8 mouse cellular contexts compared by ENCODE assay signal in the genomic region with DNA sequence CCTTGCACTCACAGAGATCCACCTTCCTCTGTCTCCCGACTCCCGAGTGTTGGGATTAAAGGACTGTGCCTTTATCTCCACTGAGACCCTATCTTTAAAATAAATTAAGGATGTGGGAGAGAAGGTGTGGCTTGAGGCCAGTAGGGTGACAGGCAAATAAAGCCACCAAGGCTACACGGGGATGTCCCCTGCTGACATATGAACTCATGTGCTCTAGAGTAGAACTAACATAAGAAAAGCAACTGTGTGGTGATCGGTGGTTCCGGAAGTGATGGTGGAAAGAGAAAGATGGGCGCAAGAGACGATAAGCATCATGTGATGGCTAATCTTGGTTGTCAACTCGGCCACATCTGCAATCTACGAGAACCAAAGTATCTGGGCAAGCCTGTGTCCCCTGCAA. TPM values are rescaled to one million over a fixed set of nuclear protein-coding genes. Genes with fewer than 3 reads are reported as not detected.
DNase-seq lines count a peak whose midpoint lies in the region; ATAC-seq lines count a peak whose summit lies in the region.

No protein-coding gene starts in this region.

- no peak overlapping the region for H3K9ac ChIP-seq in heart, embryonic 12.5 days
- no peak overlapping the region for H3K9ac ChIP-seq in hindbrain, embryonic 12.5 days
- no peak overlapping the region for H3K9ac ChIP-seq in midbrain, embryonic 12.5 days (replicated peaks)

- DNase-seq in heart, postnatal 36 days: no peak
- DNase-seq in frontal cortex, postnatal 10 days (ENCODE audit: low spot score in 2 of 2): no peak
- no peak for DNase-seq in gastrocnemius, postnatal 25 days
- no peak for DNase-seq in thymus, postnatal 0 days (ENCODE audit: low spot score)

- WGBS in heart, embryonic 12.5 days: 59% methylated on average over 9 of the region's 9 CpGs
- WGBS in hindbrain, embryonic 12.5 days: 72% methylated on average over 9 of the region's 9 CpGs
- WGBS in midbrain, embryonic 12.5 days: 82% methylated on average over 9 of the region's 9 CpGs

- H3K27ac ChIP-seq in heart, embryonic 12.5 days (ENCODE audit: poor library complexity, severe bottlenecking): no peak overlapping the region
- no peak overlapping the region; the same call in 1 of the 2 replicates for H3K27ac ChIP-seq in hindbrain, embryonic 12.5 days
- 0 out of 2 replicates have a peak overlapping the region, but pooled peaks have one; percentile 64 for H3K27ac ChIP-seq in midbrain, embryonic 12.5 days (replicated peaks)

- peak overlapping the region; percentile 83; the same call in 1 of the 2 replicates for H3K4me2 ChIP-seq in heart, embryonic 12.5 days
- peak overlapping the region; percentile 66 for H3K4me2 ChIP-seq in hindbrain, embryonic 12.5 days (replicated peaks)
- H3K4me2 ChIP-seq in midbrain, embryonic 12.5 days (replicated peaks): peak overlapping the region; percentile 81

- no peak for ATAC-seq in heart, embryonic 12.5 days (ENCODE audit: insufficient number of reproducible peaks, low FRiP score)
- ATAC-seq in CD4-positive, CD25-positive, alpha-beta regulatory T cell, adult 4 months: peak; percentile 66
- ATAC-seq in hindbrain, embryonic 12.5 days (ENCODE audit: low FRiP score): peak; percentile 9
- no peak for ATAC-seq in midbrain, embryonic 12.5 days (ENCODE audit: low FRiP score, low read depth)

- no peak overlapping the region for H3K4me3 ChIP-seq in heart, embryonic 12.5 days
- H3K4me3 ChIP-seq in hindbrain, embryonic 12.5 days: no peak overlapping the region
- H3K4me3 ChIP-seq in midbrain, embryonic 12.5 days: no peak overlapping the region; the same call in 1 of the 2 replicates

- H3K9me3 ChIP-seq in heart, embryonic 12.5 days (replicated peaks): no peaks in the 10 kb centered on the region
- no peaks in the 10 kb centered on the region for H3K9me3 ChIP-seq in hindbrain, embryonic 12.5 days (replicated peaks)
- H3K9me3 ChIP-seq in midbrain, embryonic 12.5 days: no peaks in the 10 kb centered on the region

- peaks cover 8% of the 10 kb centered on the region; the same call in 1 of the 2 replicates for H3K4me1 ChIP-seq in heart, embryonic 12.5 days (replicated peaks)
- peaks cover 9% of the 10 kb centered on the region for H3K4me1 ChIP-seq in hindbrain, embryonic 12.5 days
- H3K4me1 ChIP-seq in midbrain, embryonic 12.5 days: peaks cover 12% of the 10 kb centered on the region

- no peaks in the 10 kb centered on the region for H3K27me3 ChIP-seq in heart, embryonic 12.5 days (replicated peaks)
- no peaks in the 10 kb centered on the region for H3K27me3 ChIP-seq in hindbrain, embryonic 12.5 days
- H3K27me3 ChIP-seq in midbrain, embryonic 12.5 days: no peaks in the 10 kb centered on the region

- intact Hi-C loops in heart, postnatal 36 days (cut with DNase I): loop anchor here (1.0 to 5.0 kb wide), 5 partner anchors 28 to 205 kb away; partner anchors contain the start of gene Cmtm7

- H3K36me3 ChIP-seq in heart, embryonic 12.5 days: peaks cover 61% of the 10 kb centered on the region
- H3K36me3 ChIP-seq in hindbrain, embryonic 12.5 days: peaks cover 29% of the 10 kb centered on the region
- peaks cover 18% of the 10 kb centered on the region for H3K36me3 ChIP-seq in midbrain, embryonic 12.5 days

RNA-seq across cellular contexts. Expression of gene Cmtm6, which starts 21.4 kb away (rescaled TPM):
- polyA plus RNA-seq in heart, embryonic 12.5 days (2016; fragmentation: Nextera tagmentation; extraction: Ambion mirVana): 42.2 and 43.9 TPM in 2 replicates
- 10 to 100 TPM; 22.3 to 22.4 TPM for total RNA-seq in heart, postnatal 36 days (2021)
- polyA plus RNA-seq in CD4-positive, CD25-positive, alpha-beta regulatory T cell, adult 4 months (2017; shearing (Covaris generic)): 10 to 100 TPM; 74.0 to 81.7 TPM
- polyA plus RNA-seq in hindbrain, embryonic 12.5 days (2016; fragmentation: Nextera tagmentation; extraction: Ambion mirVana): 25.8 and 26.0 TPM in 2 replicates
- 21.8 and 23.8 TPM in 2 replicates for polyA plus RNA-seq in midbrain, embryonic 12.5 days (2016; fragmentation: Nextera tagmentation; extraction: Ambion mirVana)
- 1 to 10 TPM; 7.9 to 8.1 TPM for total RNA-seq in gastrocnemius, postnatal 25 days (2021)
- 92.2 and 93.4 TPM in 2 replicates for polyA plus RNA-seq in thymus, postnatal 0 days (2015; fragmentation: Nextera tagmentation; extraction: Ambion mirVana)

RNA-seq across cellular contexts. Expression of gene Cmtm7, which starts 29.3 kb away (rescaled TPM):
- 104 TPM in 2 replicates for polyA plus RNA-seq in heart, embryonic 12.5 days (2016; fragmentation: Nextera tagmentation; extraction: Ambion mirVana)
- total RNA-seq in heart, postnatal 36 days (2021): 10 to 100 TPM; 12.0 to 15.0 TPM
- 10 to 100 TPM; 78.3 to 83.4 TPM for polyA plus RNA-seq in CD4-positive, CD25-positive, alpha-beta regulatory T cell, adult 4 months (2017; shearing (Covaris generic))
- polyA plus RNA-seq in hindbrain, embryonic 12.5 days (2016; fragmentation: Nextera tagmentation; extraction: Ambion mirVana): 43.9 and 50.9 TPM in 2 replicates
- polyA plus RNA-seq in midbrain, embryonic 12.5 days (2016; fragmentation: Nextera tagmentation; extraction: Ambion mirVana): 47.3 and 49.4 TPM in 2 replicates
- 1 to 10 TPM; 4.2 to 5.8 TPM for total RNA-seq in gastrocnemius, postnatal 25 days (2021)
- polyA plus RNA-seq in thymus, postnatal 0 days (2015; fragmentation: Nextera tagmentation; extraction: Ambion mirVana): 299 and 301 TPM in 2 replicates

Comparison
In these comparisons a context has a peak if more than half of its experiments do, and no peak if none do; other contexts are left out.
1. ATAC-seq: peak in CD4-positive, CD25-positive, alpha-beta regulatory T cell, adult 4 months (single experiment) and hindbrain, embryonic 12.5 days (single experiment); none in heart, embryonic 12.5 days (single experiment) and midbrain, embryonic 12.5 days (single experiment).
2. Peak in every context shown above with its lines, with median percentiles within 50 percentile points of each other: H3K4me2 ChIP-seq.